Mouse (Mus musculus): ENCODE results near the gene Trmt1l. TPM values are rescaled to one million over a fixed set of nuclear protein-coding genes. Genes with fewer than 3 reads are reported as not detected.

The Trmt1l gene
- 10 to 100 TPM in 1 of 2 experiments, 1 to 10 TPM in 1; 2.0 to 15.3 TPM for polyA plus RNA-seq (2012; fragmentation: generic; extraction: Trizol)

DNA sequence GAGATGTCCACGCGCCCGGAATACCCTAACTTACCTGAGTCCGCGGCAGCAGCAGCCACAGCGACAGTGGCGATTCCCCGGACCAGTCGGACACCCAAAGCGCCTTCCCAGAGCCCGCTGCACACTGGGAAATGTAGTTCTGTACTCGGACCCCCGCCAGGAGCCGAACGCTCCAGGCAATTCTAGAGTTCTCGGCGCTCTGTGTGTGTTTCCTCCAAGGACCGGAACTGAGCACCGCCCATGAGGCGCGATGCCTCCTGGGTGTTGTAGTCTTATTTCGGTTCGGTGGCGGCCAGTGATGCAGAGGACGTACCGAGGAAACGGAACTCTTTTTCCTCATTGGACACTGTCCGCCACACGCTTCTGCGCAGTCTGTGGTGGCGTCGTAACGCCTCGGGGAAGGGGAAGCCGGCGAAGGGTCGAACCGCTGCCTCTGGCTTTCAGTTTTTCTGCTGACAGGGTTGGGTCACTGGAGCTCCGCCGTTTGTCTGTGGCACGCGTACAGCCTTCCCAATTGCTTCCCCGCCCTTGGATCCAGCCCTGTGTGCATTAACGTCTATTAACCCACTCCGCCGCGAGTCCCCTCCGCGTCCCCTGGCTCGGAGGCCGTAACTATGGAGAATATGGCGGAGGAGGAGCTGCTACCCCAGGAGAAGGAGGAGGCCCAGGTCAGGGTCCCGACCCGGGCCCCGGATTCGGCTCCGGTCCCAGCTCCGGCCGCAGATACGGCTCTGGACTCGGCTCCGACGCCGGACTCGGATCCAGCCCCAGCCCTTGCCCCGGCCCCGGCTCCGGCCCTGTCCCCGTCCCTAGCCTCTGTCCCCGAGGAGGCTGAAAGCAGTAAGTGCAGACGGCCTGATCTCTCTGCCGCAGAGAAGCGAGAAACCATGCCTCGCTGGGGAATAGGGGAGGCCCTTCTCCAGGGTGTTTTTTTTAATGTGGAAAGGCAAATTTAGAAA lies at the start of gene Trmt1l, which contains the start of gene Swt1:
Gene Trmt1l (plus strand): TSS at position 280 of the 959 bp plus-strand sequence.
Gene Swt1 (minus strand): TSS at position 193 of the 959 bp plus-strand sequence.

DNA sequence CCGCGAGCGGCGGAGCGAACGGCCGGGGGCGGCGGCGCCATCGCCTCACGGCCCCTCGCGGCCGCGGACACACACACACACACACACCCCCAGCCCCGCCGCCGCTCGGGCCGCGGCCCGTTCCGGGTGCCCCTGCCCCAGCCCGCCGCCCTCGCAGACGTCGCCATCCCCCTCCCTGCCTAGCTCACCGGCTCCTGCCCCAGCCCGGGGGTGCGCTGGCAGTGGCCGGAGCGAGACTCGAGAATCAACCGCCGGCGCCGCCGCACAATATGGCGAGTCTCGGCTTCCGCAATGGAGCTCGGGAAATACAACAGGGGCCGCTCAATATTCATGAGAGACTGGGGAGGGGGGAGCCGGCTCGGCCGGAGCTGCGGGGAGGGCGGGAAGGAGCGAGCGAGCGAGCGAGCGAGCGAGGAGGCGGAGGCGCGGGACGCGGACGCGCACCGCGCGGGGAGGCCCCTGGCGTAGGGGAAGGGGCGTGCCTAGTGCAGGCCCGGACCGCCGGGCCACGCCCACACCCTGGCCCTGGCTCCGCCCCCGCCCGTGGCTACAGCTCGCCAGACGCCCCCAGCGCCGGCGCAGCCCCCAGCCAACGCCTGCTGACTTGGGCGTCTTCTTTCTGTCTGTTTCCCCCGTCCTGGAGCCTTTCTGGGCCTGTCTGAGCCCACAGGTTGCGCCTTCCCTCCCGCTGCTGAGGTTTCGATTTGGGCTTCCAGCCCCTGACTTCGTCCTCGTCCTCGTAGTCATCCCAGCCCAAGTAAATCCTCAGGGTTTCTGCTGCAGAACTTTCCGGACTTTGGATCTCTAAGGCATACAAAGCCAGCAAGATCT lies 72.4 kb downstream of the Trmt1l start, which contains the start of gene Rnf2:
Gene Rnf2 (minus strand): TSS at position 425 of the 831 bp plus-strand sequence.

Other genes starting within 250 kb of the Trmt1l start
- gene Gm47985, start 246.0 kb upstream of the Trmt1l start, polyA plus RNA-seq (2012; fragmentation: generic; extraction: Trizol) = not detected
- not detected for gene Gm8947, start 236.2 kb upstream of the Trmt1l start, polyA plus RNA-seq (2012; fragmentation: generic; extraction: Trizol)
- under 1 TPM in 1 of 2 experiments, not detected in 1; 0.05 TPM for gene Gm47995, start 230.1 kb upstream of the Trmt1l start, polyA plus RNA-seq (2012; fragmentation: generic; extraction: Trizol)
- not detected for gene 3110040M04Rik, start 224.4 kb upstream of the Trmt1l start, polyA plus RNA-seq (2012; fragmentation: generic; extraction: Trizol)
- gene Gm47996, start 218.4 kb upstream of the Trmt1l start, polyA plus RNA-seq (2012; fragmentation: generic; extraction: Trizol) = not detected
- gene Ivns1abp, start 84.1 kb upstream of the Trmt1l start, polyA plus RNA-seq (2012; fragmentation: generic; extraction: Trizol) = 1 to 10 TPM; 1.3 to 4.0 TPM
- 1 to 10 TPM in 1 of 2 experiments, under 1 TPM in 1; 0.21 to 2.4 TPM for gene Swt1, start 87 bp upstream of the Trmt1l start, polyA plus RNA-seq (2012; fragmentation: generic; extraction: Trizol)
- gene Rnf2, start 72.4 kb downstream of the Trmt1l start, polyA plus RNA-seq (2012; fragmentation: generic; extraction: Trizol) = 1 to 10 TPM in 1 of 2 experiments, under 1 TPM in 1; 0.78 to 9.7 TPM
- gene Fam129a, start 142.6 kb downstream of the Trmt1l start, polyA plus RNA-seq (2012; fragmentation: generic; extraction: Trizol) = under 1 TPM; 0.07 to 0.25 TPM